Mouse (Mus musculus) adrenal gland, postnatal 25 days (tissue): ENCODE results near the gene Slc45a2. TPM values are rescaled to one million over a fixed set of nuclear protein-coding genes. Genes with fewer than 3 reads are reported as not detected.

Experiments
- DNase-seq: peaks from one replicate; pipeline ENCODE4 v3.0.0; 2021; ENCODE audit warnings: mixed read lengths
- total RNA-seq: library from RNA; stranded (reverse); gene quantifications from 2 replicates; pipeline ENCODE4 v1.2.3, GENCODE M21; 2021

Slc45a2 gene
- total RNA-seq, 1 experiment from 2014 or later = not detected

DNA sequence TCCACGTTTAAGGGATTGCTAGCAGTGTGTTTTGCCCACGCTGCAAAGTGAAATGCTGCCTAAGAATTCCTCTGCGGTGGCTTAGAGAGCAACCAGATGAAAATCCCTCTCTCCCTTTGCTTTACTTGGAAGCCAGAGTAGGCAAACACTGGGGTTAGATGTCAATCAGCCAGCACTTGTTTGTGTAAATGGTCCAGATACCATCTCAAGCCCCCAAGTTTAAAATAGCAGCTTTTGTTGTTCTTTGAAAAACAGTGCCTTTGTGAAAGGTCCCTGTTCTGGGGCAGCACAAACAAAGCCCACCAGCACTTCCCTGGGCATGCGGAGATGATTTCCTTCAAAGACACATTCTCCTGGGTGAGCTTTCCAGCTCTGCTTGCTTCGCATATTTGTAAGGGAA, 65.8 kb downstream of the Slc45a2 start:
- DNase-seq = no peak

DNA sequence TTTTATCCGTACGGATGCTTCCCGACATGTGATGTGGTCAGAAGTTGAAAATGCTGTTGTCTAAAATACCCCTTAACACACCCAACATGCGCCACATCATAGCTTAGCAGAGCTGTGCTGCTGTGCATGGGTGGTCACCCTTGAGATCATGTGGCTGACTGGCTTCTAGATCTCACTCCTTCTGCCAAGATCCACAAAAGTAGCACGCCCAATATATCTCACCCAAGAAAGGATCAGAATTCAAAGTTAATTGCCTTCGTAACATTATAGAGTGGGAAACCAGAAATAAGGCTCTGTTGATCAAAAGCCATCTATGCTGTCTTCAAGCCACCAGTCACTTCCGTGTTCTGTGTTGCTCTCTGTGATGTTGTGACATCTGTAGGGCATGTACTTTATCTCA, 67.4 kb downstream of the Slc45a2 start:
- no peak for DNase-seq

DNA sequence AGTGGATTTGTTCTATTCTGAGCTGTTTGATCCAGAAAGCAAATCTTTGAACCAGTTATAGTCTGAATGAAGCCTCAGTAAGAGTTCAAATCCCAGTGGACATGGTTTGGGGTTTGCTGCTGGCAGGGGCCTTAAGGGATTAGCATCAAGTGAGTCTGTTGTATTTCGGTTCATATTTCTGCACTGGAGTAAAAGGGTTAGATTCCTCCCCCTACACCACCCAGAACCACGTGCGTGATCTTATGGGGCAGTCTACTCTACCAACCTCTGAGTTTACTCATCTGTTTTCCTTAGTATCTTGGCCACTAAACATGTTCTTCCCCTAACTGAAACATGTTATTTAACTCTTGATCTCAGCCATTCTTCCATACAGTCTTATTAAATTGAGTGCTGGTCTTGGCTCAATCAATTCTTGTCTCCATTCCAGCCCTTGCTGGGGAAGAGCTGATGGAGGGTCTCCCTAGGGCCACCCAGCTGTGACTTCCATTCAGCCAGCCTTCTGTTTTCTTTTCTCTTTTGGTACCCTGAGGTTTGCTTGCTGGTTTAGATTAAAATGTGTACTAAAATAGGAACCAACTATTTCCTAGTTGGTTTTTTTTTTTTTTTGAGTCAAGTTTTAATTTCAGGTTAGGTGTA, 75.3 kb downstream of the Slc45a2 start:
- DNase-seq = no peak

Other genes with a start within 250 kb of the Slc45a2 start
- gene C1qtnf3, start 48.4 kb upstream of the Slc45a2 start, total RNA-seq = 0.57 and 0.73 TPM in 2 replicates
- gene Amacr, start 19.0 kb upstream of the Slc45a2 start, total RNA-seq = 21.1 and 22.2 TPM in 2 replicates
- gene Rxfp3, start 37.3 kb downstream of the Slc45a2 start, total RNA-seq = not detected in 2 replicates
- 5.6 and 6.4 TPM in 2 replicates for gene Adamts12, start 64.1 kb downstream of the Slc45a2 start, total RNA-seq